Comparison of ENCODE assay signal across 22 mouse cellular contexts in genomic region chr4:59160959-59161670, GRCm38 (mm10). TPM values are rescaled to one million over a fixed set of nuclear protein-coding genes. Genes with fewer than 3 reads are reported as not detected.
"Had no signal": no experiment of that assay in that cellular context is flagged by ENCODE, and none has a peak within 500 bp of the region (broad histone marks: within the 10 kb centered on the region; RNA-seq: fewer than 3 reads in every experiment).

No protein-coding gene starts in this region.

- H3K4me3 ChIP-seq: limb, embryonic 13.5 days; midbrain, embryonic 15.5 days; neural tube, embryonic 12.5 days had no signal

- ATAC-seq: midbrain, embryonic 15.5 days had no signal

- H3K9ac ChIP-seq: limb, embryonic 13.5 days; liver, embryonic 14.5 days; midbrain, embryonic 15.5 days; neural tube, embryonic 12.5 days had no signal

- H3K27ac ChIP-seq: limb, embryonic 13.5 days; liver, embryonic 14.5 days; midbrain, embryonic 15.5 days; neural tube, embryonic 12.5 days had no signal

- H3K36me3 ChIP-seq: limb, embryonic 13.5 days; midbrain, embryonic 15.5 days; neural tube, embryonic 12.5 days had no signal

- H3K4me2 ChIP-seq: limb, embryonic 13.5 days; midbrain, embryonic 11.5 days; midbrain, embryonic 15.5 days; neural tube, embryonic 12.5 days had no signal

- DNase-seq: kidney, adult 11 months; kidney, adult 9 months; kidney, postnatal 10 days; left cerebral cortex, postnatal 4 days; retina, postnatal 1 day; right cerebral cortex, postnatal 4 days; spleen, adult 18-20 months; thymus, postnatal 36 days had no signal

- H3K4me1 ChIP-seq: midbrain, embryonic 15.5 days; neural tube, embryonic 12.5 days had no signal

- H3K27me3 ChIP-seq: limb, embryonic 13.5 days; midbrain, embryonic 15.5 days; neural tube, embryonic 12.5 days had no signal

- H3K9me3 ChIP-seq: limb, embryonic 13.5 days; midbrain, embryonic 15.5 days; neural tube, embryonic 12.5 days had no signal

RNA-seq across cellular contexts. Expression of gene AI481877, which starts 22.3 kb away (rescaled TPM):
- total RNA-seq: layer of hippocampus, adult 8-10 months; layer of hippocampus, postnatal 14 days; left cerebral cortex, adult 18-20 months; left cerebral cortex, postnatal 10 days; left cerebral cortex, postnatal 4 days; liver, adult 2 months; megakaryocyte, adult 5-6 weeks; monocyte, adult 5-6 weeks; neutrophil, adult 5-6 weeks had no signal
- polyA plus RNA-seq: limb, embryonic 13.5 days; liver, adult 2 months; liver, embryonic 14.5 days; midbrain, embryonic 11.5 days; neural tube, embryonic 12.5 days; stomach, embryonic 14.5 days had no signal
